In the genomic region with DNA sequence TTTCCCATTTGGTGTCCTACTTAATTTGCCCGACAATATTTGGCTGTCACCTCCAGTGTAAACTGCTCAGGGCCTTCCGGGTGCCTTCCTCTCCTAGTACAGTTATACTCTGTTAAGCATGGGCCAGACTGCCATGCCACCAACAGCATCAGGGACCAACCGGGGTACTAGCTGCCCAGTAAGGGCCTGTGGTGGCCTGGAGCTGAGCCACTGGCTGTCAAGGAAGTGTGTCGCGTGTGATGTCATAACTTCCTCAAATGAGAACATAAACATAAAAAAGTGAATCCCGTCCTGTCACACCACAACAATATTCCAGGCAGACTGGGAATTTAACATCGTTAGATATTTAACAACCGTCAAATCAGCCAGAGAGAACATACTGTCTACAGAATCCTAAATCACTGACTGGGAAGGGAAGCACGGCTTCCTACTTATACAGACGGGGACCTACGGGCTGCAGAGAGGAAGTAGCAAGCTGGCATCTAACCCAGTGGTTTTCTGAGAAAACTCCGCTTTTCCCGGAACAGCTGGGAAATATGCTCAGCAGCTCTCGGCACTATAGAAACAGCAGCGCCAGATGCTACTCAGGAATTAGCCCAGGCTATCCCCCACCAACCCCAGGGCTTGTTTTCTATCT, we compare ENCODE assay signal across 20 mouse cellular contexts. TPM values are rescaled to one million over a fixed set of nuclear protein-coding genes. Genes with fewer than 3 reads are reported as not detected.
DNase-seq lines count a peak whose midpoint lies in the region; ATAC-seq lines count a peak whose summit lies in the region.
"Had no signal": no experiment of that assay in that cellular context is flagged by ENCODE, and none has a peak within 500 bp of the region (broad histone marks: within the 10 kb centered on the region; RNA-seq: fewer than 3 reads in every experiment).

No protein-coding gene starts in this region.

- H3K27ac ChIP-seq in heart, embryonic 10.5 days = no peak overlapping the region
- peak overlapping the region; percentile 28 for H3K27ac ChIP-seq in macrophage
- H3K27ac ChIP-seq: embryonic facial prominence, embryonic 15.5 days; forebrain, embryonic 10.5 days; heart, embryonic 15.5 days; hindbrain, embryonic 15.5 days; midbrain, embryonic 13.5 days had no signal

- no peak overlapping the region for H3K4me3 ChIP-seq in heart, embryonic 10.5 days
- H3K4me3 ChIP-seq in macrophage (ENCODE audit: inconsistent target) = peak overlapping the region; percentile 31
- H3K4me3 ChIP-seq: embryonic facial prominence, embryonic 15.5 days; forebrain, embryonic 10.5 days; heart, embryonic 15.5 days; hindbrain, embryonic 15.5 days; midbrain, embryonic 13.5 days had no signal

- H3K4me1 ChIP-seq in heart, embryonic 10.5 days = peaks cover 16% of the 10 kb centered on the region
- H3K4me1 ChIP-seq: embryonic facial prominence, embryonic 15.5 days had no signal

- no peaks in the 10 kb centered on the region for H3K9me3 ChIP-seq in heart, embryonic 10.5 days
- H3K9me3 ChIP-seq: embryonic facial prominence, embryonic 15.5 days; forebrain, embryonic 10.5 days; heart, embryonic 15.5 days; hindbrain, embryonic 15.5 days; midbrain, embryonic 13.5 days had no signal

- peak; percentile 94 for DNase-seq in heart, adult 11 months
- DNase-seq in heart, embryonic 10.5 days (ENCODE audit: low spot score) = no peak
- peak; percentile 16 for DNase-seq in layer of hippocampus, adult 9-10 months (ENCODE audit: low spot score)
- no peak for DNase-seq in layer of hippocampus, adult 8-10 months (ENCODE audit: low spot score in 2 of 2)
- DNase-seq in embryo, embryonic 11 days = no peak
- DNase-seq in cerebellum, adult 9-11 months = no peak
- DNase-seq: cerebellum, adult 2 months; gastrocnemius, postnatal 10 days; kidney, postnatal 14 days; right cerebral cortex, postnatal 4 days had no signal

- H3K36me3 ChIP-seq in heart, embryonic 10.5 days = no peaks in the 10 kb centered on the region
- no peaks in the 10 kb centered on the region for H3K36me3 ChIP-seq in macrophage (ENCODE audit: inconsistent target)
- H3K36me3 ChIP-seq: embryonic facial prominence, embryonic 15.5 days; forebrain, embryonic 10.5 days; heart, embryonic 15.5 days; hindbrain, embryonic 15.5 days; midbrain, embryonic 13.5 days had no signal

- peak; percentile 90 for ATAC-seq in common myeloid progenitor, adult 5-6 weeks (replicated peaks; ENCODE audit: low read depth, poor library complexity, severe bottlenecking)
- ATAC-seq: intestine, embryonic 16.5 days; midbrain, embryonic 13.5 days had no signal

- 85% methylated on average over 15 of the region's 15 CpGs for WGBS in heart, embryonic 10.5 days
- WGBS in macrophage (ENCODE audit: missing documents) = 5% methylated on average over 15 of the region's 15 CpGs

- H3K27me3 ChIP-seq in heart, embryonic 10.5 days (ENCODE audit: insufficient read depth, poor library complexity, severe bottlenecking) = no peaks in the 10 kb centered on the region
- H3K27me3 ChIP-seq: CH12.LX; embryonic facial prominence, embryonic 15.5 days; heart, embryonic 15.5 days; hindbrain, embryonic 15.5 days; midbrain, embryonic 13.5 days had no signal

- H3K79me2 ChIP-seq in macrophage (ENCODE audit: inconsistent target) = no peaks in the 10 kb centered on the region

RNA-seq across cellular contexts. Expression of gene Mb21d2, which starts 17.9 kb away (rescaled TPM):
- 5.8 and 7.2 TPM in 2 replicates for polyA plus RNA-seq in heart, embryonic 10.5 days (2016; fragmentation: Nextera tagmentation; extraction: Ambion mirVana)
- 10 to 100 TPM; 18.7 to 21.4 (median 20.9) TPM for total RNA-seq in layer of hippocampus, adult 8-10 months (2022)
- 0.24 TPM in 1 of 2 replicates, not detected in the other for total RNA-seq in common myeloid progenitor, adult 5-6 weeks (2017)
- 1 to 10 TPM in 3 of 26 experiments, under 1 TPM in 7, not detected in 16; 0.24 to 1.7 (median 0.40) TPM for total RNA-seq in macrophage (2018; cell fraction: chromatin; rRNA removed)
- 1 to 10 TPM in 1 of 26 experiments, under 1 TPM in 25; 0.18 to 1.0 (median 0.40) TPM for total RNA-seq in macrophage (2018; cell fraction: cytosol; rRNA removed)
- 1 to 10 TPM in 1 of 26 experiments, under 1 TPM in 19, not detected in 6; 0.14 to 1.2 (median 0.38) TPM for total RNA-seq in macrophage (2018; cell fraction: nucleus; rRNA removed)
- 0.14 to 0.52 TPM (median 0.30 TPM) in 3 replicates for polyA plus RNA-seq in macrophage (2018)
- total RNA-seq: CH12.LX; neutrophil, adult 5-6 weeks had no signal

Comparison
In these comparisons a context has a peak if more than half of its experiments do, and no peak if none do; other contexts are left out.
1. DNase-seq: peak in heart, adult 11 months (single experiment) and layer of hippocampus, adult 9-10 months (single experiment); none in heart, embryonic 10.5 days (single experiment), layer of hippocampus, adult 8-10 months (0 of 2), embryo, embryonic 11 days (single experiment) and cerebellum, adult 9-11 months (single experiment).
2. RNA of gene Mb21d2, which starts 17.9 kb away (total RNA-seq): 18.7 to 21.4 TPM in layer of hippocampus, adult 8-10 months; 0.24 TPM in common myeloid progenitor, adult 5-6 weeks; every median in the first group is over 10 times any median in the second.